Mouse (Mus musculus): ENCODE measurements around the gene Rsph1.
A peak's percentile ranks its signal among the peaks of the same experiment; 100 is the strongest.

Gene Rsph1

DNA sequence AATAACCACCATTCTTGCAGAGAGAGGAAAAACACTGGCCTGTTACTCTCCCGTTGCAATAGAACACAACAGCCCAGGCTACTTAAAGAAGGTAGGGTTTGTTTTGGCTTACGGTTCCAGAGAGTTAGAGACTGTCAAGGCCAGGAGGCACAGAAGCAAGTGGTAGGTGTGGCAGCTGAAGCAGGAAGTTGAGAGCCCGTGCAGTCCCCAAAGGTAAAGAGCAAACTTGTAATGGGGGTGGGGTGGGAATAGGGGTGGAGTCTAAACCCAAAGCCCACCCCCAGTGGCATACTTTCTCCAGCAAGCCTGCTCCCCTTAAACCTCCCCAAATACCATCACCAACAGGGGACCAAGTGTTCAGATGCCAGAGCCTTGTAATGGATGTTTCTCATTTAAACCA is 23.6 kb upstream of the Rsph1 start:
- DNase-seq = no peak

DNA sequence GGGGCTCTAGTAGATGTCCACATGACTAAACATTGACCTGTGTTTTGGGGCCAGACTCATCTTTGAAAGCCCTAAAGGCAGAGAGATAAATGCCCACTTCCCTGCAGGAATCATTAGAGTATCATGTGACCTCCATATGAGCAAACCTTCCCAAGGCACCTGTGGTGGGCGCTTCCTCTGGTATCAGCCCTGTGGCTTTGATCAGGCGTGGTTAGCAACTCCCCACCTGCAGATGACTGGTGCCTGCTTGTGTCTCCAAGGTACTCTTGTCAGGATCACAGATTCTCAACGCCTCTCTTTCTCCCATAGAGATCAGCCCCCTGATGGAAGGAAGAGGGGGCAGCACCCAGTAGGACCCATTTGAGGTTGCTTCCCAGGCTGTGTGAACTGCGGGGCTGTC is 22.8 kb upstream of the Rsph1 start:
- DNase-seq = no peak

DNA sequence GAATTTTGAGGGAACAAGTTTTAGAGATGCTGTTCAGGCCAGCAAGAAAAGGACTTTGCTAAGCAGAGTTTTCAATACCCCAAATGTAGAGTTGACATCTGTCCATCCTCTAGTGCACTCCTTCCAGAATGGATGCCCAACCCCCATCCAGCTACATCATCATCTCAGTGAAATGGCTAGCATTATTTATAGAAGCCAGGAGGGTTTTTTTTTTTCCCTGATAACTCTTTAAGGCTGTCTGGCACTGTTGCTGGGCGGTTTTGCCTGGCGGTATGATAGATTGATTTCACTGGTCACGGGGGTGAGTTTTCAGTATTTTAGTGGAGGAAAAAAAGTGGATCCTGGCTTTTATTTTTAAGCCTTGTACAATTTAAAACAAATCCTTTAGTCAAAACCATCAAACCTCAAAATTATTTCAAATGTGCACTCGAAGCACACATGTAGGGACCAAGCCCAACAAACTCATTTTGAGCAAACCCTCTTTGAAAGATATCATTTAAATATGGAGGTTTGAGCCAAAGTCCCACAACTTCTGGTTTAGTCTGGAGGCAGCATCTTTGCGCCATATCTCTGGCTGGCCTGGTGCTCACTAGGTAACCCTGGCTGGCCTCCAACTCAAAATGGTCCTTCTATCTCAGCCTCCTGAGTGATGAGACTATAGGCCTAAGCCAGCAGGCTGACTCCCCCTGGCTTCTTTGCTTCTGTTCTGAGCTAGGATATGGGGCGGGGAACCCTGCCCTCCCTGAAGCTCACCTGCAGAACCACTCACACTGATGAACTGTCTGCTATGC is 21.4 kb upstream of the Rsph1 start:
- DNase-seq = no peak

DNA sequence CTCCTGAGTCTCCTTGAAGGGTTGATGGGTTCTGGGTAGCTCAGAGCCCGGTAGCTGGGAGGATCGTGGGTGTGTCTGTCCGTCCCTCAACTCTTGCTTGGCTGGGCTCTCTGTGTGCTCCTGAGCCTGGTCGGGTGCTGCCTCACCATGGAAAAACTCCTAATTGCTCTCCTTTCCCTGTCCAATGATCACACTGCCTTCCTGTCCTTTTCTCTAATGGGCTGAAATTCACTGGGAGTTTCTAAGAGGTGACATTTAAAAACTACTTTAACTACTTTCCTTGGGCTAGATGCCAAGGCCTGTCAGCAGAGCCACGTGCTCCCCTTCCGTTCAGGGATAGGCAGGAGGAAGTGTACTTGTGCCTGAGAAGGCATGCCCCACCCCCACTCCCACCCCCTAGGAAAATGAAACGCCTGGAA is 20.3 kb upstream of the Rsph1 start:
- peak; percentile 79 for DNase-seq

DNA sequence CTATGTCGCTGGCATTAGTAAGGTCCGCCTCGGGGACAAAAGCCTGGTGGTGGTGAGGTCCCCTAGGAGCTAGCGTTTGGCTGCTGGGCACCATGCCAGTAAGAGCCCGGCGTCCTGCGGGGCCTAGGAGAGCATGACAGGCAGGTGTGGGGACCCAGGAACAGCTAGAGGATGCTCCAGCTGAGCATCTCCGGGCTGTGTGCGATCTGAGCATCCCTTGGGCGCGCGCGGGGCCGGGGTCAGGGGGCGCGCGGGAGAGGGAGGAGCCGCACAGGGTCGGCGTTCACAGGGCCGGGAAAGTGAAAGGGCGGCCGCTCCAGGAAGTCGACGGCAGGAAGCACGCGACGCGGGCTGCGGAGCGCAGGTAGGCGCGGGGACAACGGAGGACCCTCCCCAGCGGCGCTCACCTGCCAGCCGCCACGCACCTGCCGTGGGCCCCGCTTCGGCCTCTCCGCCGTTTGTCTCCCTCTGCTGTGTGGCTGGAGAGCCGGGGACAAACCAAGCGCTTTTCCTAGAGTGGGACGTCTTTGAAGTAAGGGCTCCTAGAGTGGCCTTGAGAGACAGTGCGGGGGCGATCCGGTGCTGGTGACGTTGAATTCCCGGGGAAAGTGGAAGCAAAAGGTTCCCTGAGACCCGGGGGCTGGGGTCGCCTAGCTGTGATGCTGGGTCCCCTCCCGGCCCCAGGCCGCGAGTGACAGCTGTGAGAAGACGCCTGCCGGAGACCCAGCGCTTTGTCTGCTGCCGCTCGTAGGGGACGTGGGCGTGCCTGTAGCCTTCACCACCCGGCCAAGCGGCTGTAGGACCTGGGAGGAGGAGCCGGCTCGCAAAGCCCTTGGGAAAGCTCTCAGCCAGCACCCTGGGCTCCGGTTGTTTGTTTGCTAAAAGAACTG is 19.0 kb upstream of the Rsph1 start:
- DNase-seq = peak; percentile 77

DNA sequence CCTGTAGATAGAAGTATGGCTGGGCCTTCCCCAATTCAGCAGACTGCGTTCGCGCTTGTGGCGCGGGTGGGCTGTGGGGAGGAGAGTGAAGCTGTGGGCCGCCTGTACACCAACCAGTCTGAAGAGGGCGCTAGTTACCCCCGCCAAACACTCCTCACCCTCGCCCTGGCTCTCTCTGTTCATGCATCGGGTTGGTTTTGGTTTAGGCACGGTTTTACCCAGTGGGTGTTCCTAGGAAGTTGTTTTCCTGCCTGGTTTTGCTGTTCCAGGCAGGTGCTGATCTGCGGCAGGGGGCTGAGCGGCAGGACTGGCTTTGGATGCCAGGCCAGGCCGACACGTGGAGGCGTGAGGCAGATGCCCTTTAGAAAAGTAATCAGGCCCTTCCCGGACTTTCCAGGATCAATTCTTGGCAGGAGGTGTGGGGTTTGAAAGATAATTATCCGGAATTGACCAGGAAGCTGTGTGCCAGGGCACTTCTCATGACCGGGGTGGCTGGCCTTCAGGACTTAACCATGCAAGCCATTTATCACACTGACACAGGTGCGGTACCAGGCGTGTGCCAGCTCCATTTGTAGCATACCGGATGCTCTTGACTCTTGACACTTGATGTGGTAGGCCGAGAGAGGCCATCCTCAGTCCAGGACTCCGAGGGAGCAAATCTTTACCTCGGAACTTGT is 18.2 kb upstream of the Rsph1 start:
- no peak for DNase-seq

DNA sequence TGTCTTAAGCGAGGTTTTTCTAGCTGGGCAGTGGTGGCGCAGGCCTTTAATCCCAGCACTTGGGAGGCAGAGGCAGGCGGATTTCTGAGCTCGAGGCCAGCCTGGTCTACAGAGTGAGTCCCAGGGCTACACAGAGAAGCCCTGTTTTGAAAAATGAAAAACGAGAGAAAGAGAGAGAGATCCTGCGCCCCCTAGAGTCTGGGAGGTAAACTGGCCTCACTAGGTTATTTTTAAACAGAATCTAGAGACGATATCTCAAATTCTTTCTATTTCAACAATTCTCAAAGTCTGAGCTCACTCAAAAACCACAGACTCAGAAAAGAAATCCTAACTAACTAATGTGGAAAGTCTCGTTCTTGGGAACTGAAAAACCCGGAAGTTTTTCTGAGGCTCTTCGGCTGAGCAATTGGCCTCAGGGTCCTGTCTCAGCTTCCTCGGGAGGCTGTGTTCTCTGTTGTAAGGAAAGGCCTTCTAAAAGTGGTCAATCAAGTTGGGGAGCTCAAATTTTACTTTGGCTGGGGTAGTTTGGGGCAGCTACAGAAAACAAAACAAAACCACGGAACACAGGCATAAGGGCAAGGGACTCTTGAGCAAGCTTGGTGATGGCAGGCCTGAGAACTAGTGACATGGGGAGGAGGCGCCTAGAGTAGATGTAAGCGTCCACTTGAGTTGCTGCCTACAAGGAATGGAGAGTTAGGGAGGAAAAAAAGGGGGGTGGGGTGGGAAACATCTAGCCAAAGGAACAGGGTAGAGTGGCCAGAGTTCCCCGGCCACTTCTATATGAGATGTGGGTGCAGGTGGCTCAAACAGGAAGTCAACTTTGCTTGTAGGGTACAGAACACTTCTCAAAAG is 17.4 kb upstream of the Rsph1 start:
- no peak for DNase-seq

DNA sequence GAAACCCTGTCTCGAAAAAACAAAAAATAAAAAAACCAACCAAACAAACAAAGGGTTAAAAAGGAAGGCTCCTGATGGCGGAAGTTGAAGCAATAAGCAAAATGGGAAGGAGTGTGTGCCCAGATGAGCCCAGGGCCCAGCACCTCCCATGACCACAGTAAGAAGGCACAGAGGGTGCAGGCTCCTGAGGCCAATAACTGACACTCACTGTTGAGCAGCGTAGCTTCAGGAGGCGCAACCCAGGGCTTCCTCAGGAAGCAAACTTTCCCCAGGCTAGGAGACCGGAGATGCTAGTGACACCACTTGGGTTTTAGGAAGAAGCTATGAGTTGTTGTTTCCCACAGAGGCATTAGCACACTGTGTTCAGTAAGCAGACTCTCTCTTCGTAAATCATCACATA is 13.7 kb upstream of the Rsph1 start:
- no peak for DNase-seq

DNA sequence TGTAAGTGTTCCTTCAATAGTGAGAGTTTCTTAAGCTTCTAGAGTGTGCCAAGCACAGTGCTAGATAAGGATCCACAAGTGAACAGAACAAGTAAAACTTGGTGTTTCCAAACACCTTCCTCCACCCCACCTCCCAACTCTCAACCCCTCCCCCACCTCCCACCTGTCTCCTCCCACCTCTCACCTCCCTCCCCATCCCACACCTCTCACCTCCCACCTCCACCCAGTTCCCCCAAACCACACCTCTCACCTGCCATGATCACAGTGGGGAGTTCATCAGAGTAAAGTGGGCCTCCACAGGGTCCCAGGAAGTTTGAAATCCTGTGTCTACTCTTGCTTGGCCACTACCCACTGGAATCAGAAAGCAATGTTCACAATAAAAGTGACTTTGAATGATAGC is 13.1 kb upstream of the Rsph1 start:
- no peak for DNase-seq

DNA sequence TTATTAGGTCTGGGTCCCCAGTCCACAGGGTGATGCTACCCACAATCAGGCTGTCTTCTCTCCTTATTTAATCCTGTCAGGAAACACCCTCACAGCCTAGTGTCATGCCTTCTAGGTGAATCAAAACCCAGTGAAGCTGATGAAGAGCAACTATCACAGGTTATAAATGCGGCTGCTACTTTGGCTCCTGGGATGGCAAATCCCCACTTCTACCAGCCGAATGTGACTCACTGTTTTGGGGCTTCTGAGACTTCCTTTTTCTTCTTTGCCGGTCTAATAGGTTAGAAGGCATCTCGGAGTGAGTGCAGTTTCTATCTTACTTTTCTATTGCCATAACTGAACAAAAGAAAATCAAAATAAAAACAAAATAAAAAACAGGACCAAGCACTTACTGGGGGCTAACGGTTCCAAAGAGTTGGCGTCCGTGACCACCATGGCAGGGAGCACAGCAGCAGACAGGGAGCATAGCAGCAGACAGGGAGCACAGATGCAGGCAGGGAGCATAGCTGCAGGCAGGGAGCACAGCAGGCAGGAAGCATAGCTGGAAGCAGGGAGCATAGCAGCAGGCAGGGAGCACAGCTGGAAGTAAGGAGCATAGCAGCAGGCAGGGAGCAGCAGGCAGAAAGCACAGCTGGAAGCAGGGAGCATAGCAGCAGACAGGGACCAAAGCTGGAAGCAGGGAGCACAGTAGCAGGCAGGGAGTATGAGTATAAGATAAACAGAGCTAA is 12.0 kb upstream of the Rsph1 start:
- no peak for DNase-seq

DNA sequence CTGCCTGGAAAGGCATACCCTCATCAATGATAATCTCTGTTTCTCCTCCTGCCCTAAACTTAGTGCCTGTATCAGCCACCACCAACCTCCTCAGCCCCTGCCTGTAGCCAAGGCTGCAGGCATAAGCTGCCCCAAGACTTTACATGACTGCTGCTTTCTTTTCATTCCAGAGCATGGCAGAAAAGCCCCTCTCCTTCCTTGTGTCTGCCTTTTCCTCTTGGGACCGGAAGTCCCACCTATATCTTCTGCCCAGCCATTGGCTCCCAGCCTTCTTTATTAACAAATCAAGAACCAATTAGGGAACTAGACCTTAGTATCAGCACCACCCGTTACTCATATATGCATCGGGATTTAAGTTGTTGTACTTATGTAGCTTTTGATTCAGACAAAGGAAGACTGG is 10.0 kb upstream of the Rsph1 start:
- no peak for DNase-seq

DNA sequence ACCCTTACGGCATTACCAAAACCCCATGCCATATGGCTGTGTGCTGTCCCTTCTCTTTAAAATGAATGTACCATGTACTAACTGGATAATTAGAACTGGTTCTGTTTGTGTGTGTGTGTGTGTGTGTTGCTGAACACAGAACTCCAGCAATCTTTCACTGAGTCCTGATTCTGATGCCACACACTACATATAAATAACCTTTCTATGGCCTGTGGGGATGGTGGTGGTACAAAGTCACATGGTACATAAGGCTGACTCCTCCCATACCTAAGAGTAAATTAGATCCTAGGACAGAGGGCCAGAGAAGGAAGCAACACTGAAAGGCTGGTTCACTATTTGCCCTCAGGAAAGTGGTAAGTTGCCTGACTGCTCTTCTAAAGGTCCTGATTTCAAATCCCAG is 9.3 kb upstream of the Rsph1 start, which contains the start of gene Slc37a1:
TSS of gene Slc37a1 (plus strand) at position 301 of the 400 bp plus-strand sequence.
- no peak for DNase-seq

DNA sequence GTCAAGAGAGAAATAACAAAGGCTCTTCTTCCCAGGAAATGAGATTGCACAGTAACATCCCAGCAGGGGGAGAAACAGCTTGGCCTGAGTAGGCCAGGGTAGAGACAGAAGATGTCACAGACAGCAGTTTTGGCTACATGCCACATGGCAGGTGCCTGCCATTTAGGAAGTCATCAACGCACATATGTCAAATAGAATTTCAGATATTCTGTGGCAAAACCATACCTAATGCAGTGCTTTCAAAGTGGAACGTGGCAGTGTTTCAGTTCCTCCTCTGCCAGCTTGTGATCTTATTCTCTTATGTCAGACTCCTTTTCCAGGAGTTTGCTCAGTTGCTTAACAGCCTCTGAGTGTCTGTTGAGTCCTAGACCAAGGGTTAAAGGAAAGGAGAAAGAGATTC is 8.7 kb upstream of the Rsph1 start:
- DNase-seq = no peak

DNA sequence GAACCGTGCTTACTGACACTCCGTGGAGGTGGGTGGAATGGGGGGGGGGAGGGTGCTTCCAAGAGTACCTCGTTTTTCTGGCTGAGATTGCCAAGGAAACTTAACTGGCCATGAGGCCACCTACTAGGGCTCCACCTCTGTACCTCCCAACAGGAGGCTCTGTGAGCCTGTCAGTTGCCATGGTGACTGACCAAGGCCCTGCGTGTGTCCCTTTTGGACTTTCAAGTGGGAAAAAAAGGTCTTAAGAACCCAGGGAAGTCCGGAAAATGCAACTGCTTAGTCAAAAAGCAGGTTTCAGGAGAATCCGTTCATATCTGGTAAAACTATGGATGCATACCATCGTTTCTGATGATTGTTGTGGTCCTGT is 5.5 kb upstream of the Rsph1 start:
- DNase-seq = no peak

DNA sequence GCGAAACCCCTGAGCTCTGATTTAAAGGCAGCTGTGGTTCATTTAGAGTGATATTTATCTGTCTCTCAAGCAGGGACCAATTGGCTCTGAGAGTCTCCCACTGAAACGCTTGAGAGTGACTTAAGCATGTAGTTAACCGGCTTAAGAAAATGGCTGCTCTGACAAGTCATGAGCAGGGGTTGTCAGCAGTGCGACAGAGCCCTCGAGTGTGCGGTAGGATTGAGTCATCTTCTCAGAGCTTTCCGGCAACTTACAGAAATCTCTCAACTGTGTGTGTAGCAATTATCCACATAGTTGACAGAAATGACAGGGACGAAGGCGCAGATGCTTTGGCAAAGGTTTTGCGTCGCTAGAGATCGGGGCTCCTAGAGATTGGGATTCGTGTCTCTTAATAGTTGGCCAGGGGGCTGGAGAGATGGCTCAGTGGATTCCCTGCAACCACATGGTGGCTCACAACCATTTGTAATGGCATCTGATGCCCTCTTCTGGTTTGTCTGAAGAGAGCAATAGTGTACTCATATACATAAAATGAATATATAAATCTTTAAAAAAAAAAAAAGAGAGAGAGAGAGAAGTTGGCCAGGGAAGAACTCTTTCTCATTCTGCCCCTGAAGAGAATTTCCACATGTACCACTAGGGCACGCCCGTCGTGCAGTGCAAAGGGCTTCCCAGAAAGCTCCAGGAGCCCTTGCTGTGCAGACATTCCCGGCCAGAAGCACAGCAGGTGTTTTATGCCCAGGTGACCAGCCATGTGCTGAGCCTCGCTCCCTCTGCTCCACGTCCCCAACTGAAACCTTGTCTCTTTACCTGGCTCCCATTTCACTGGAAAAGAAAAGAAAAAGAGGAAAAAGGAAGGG is 4.9 kb upstream of the Rsph1 start:
- no peak for DNase-seq

DNA sequence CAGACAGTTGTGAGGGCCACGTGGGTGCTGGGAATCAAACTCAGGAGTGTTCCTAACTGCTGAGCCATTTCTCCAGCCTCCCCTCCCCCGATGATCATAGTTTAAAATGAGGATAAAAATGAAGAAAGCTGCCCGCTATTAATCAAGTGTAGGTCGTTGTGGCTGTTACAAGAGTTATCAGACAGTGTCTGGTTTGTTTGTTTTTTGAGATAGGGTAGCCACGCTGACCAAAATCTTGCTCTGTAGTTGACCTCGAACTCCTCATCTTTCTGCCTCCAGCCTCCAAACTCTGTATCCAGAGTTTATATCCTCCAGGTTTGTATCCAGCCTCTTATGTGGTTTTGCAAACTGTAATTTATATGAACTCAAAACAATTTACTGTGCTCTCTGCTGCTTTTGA is 3.1 kb upstream of the Rsph1 start:
- no peak for DNase-seq

DNA sequence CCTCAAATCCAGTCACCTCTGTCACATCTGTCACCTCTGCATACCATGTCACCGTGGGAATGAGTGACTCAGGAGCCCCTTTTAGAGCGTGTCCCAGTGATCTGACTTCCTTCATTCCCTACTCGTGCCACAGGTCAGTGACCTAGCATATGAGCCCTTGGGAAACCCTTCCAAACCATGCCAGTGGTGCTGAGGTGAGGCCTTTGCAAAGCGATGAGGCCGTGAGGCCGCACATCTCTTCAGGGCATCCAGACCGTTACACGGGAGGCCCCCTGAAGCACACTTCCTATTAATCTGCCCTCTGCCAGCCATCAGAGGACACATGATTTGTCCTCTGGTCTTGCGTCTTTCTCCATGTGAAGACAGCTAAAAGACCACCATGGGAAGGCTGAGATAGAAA is 2.4 kb upstream of the Rsph1 start:
- no peak for DNase-seq

DNA sequence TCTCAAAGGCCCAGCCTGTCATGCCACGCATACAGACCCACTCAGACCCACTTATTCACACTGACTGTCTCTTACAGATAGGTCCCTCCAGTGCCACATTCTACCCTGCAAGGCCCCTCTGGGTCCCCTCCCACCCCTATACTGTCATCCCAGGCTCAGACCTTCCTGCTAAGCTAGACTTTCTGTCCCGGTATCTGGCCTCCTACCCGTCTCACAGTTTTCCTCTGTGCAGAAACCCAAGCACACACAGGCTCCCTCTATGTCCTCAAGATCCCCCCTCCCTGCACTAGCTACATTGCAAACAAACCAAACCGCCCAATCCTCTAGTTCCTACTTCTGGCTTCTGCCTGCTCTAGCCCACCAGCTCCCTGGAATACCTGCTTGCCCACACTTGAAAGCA is 748 bp upstream of the Rsph1 start:
- no peak for DNase-seq

DNA sequence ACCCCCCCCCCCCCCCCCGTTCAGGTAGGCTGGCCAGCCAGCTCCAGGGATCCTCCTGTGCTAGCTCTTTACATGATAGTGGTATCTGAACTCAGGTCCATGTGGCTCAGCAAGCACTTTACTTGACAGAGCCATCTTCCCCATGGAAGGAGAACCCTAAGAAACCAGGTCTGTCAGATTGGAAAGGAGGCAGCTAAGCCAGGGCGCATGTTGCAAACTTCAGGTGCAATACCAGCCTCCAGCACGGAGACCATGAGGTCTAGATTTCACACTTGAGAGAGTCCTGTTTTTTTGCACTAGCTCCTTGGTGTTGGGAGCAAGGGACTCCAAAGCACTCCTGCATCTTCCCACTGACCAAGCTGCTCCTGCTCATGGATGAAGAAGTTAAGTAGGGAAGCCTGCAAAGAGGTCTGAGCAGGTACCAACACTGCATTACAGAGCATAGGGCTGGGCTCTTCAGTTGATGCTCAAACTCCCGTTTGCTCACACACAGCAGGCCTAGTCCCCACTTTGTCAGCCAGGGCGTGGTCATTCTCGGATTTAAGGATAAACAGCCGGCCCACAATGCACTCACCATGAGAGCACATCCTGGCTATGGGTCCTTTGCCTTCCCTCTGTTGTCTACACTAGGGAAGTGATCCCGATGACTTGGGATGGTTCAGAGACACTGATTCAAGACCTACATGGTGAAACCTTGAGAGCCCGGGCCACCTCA is 819 bp downstream of the Rsph1 start:
- no peak for DNase-seq

DNA sequence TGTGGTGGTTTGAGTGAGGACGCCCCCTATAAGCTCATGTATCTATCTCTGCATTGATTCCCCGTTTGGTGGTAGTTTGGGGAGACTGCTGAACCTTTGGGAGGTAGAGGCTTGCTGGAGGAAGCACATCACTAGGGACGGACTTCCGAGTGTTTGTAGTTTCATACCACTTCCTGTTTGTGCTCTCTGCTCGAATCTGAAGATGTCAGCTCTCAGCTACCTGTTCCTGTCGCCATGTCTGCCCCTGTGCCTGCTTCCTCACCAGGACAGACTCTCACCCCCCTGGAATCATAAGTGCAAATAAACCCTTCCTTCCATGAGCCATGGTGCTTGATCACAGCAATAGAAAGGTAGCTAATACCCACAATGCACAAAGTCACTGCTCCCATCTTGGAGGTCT is 2.0 kb downstream of the Rsph1 start:
- no peak for DNase-seq
